Comparison of ENCODE assay signal across 8 mouse cellular contexts in genomic region chr11:109441119-109441518, GRCm38 (mm10). TPM values are rescaled to one million over a fixed set of nuclear protein-coding genes. Genes with fewer than 3 reads are reported as not detected.
A peak's percentile ranks its signal among the peaks of the same experiment; 100 is the strongest.
DNase-seq lines count a peak whose midpoint lies in the region.

No protein-coding gene starts in this region.

- peak; percentile 38 for DNase-seq in adrenal gland, adult 2 months
- DNase-seq in adrenal gland, postnatal 4 days (ENCODE audit: low spot score in 2 of 2) = no peak
- peak; percentile 38 to 46 for DNase-seq in layer of hippocampus, postnatal 10 days (ENCODE audit: low spot score in 2 of 2)
- no peak for DNase-seq in layer of hippocampus, postnatal 36 days
- peak; percentile 27 to 54 for DNase-seq in adrenal gland, postnatal 36 days
- peak; percentile 67 to 68 for DNase-seq in kidney, postnatal 4 days
- peak; percentile 35 for DNase-seq in retina, postnatal 7 days (ENCODE audit: low read depth, low spot score)
- no peak for DNase-seq in layer of hippocampus, adult 8-10 months (ENCODE audit: low spot score in 2 of 2)

RNA-seq across cellular contexts. Expression of gene Amz2, which starts 15.4 kb away (rescaled TPM):
- total RNA-seq in adrenal gland, adult 2 months (2021) = 10 to 100 TPM; 41.8 to 43.2 TPM
- polyA plus RNA-seq in adrenal gland, adult 2 months (2012; rRNA removed) = 13.1 and 17.4 TPM in 2 replicates
- total RNA-seq in adrenal gland, postnatal 4 days (2021) = 10 to 100 TPM; 55.7 to 61.1 TPM
- total RNA-seq in layer of hippocampus, postnatal 10 days (2021) = 100 to 1,000 TPM; 104 to 111 TPM
- total RNA-seq in layer of hippocampus, postnatal 36 days (2021) = 10 to 100 TPM; 60.4 to 60.6 TPM
- total RNA-seq in adrenal gland, postnatal 36 days (2021) = 10 to 100 TPM; 36.7 to 49.2 TPM
- 10 to 100 TPM; 48.6 to 68.6 (median 55.6) TPM for total RNA-seq in layer of hippocampus, adult 8-10 months (2022)

RNA-seq across cellular contexts. Expression of gene 9930022D16Rik, which starts 27.4 kb away (rescaled TPM):
- total RNA-seq in adrenal gland, adult 2 months (2021) = not detected
- polyA plus RNA-seq in adrenal gland, adult 2 months (2012; rRNA removed) = not detected in 2 replicates
- total RNA-seq in adrenal gland, postnatal 4 days (2021) = not detected
- total RNA-seq in layer of hippocampus, postnatal 10 days (2021) = not detected
- not detected for total RNA-seq in layer of hippocampus, postnatal 36 days (2021)
- not detected for total RNA-seq in adrenal gland, postnatal 36 days (2021)
- total RNA-seq in layer of hippocampus, adult 8-10 months (2022) = not detected

RNA-seq across cellular contexts. Expression of gene Arsg, which starts 32.1 kb away (rescaled TPM):
- 1 to 10 TPM; 5.4 TPM for total RNA-seq in adrenal gland, adult 2 months (2021)
- 4.5 and 4.8 TPM in 2 replicates for polyA plus RNA-seq in adrenal gland, adult 2 months (2012; rRNA removed)
- total RNA-seq in adrenal gland, postnatal 4 days (2021) = 10 to 100 TPM; 10.4 to 14.5 TPM
- total RNA-seq in layer of hippocampus, postnatal 10 days (2021) = 1 to 10 TPM; 6.6 to 9.1 TPM
- total RNA-seq in layer of hippocampus, postnatal 36 days (2021) = 10 to 100 TPM in 1 of 2 experiments, 1 to 10 TPM in 1; 9.6 to 12.2 TPM
- total RNA-seq in adrenal gland, postnatal 36 days (2021) = 1 to 10 TPM; 5.3 to 7.1 TPM
- 10 to 100 TPM; 14.1 to 22.3 (median 19.7) TPM for total RNA-seq in layer of hippocampus, adult 8-10 months (2022)

RNA-seq across cellular contexts. Expression of gene Slc16a6, which starts 32.3 kb away (rescaled TPM):
- under 1 TPM; 0.66 to 0.78 TPM for total RNA-seq in adrenal gland, adult 2 months (2021)
- polyA plus RNA-seq in adrenal gland, adult 2 months (2012; rRNA removed) = 0.33 and 0.45 TPM in 2 replicates
- total RNA-seq in adrenal gland, postnatal 4 days (2021) = 1 to 10 TPM; 5.7 to 9.0 TPM
- 10 to 100 TPM; 11.4 to 14.9 TPM for total RNA-seq in layer of hippocampus, postnatal 10 days (2021)
- 1 to 10 TPM; 5.2 to 6.2 TPM for total RNA-seq in layer of hippocampus, postnatal 36 days (2021)
- 1 to 10 TPM in 1 of 2 experiments, under 1 TPM in 1; 0.43 to 1.5 TPM for total RNA-seq in adrenal gland, postnatal 36 days (2021)
- total RNA-seq in layer of hippocampus, adult 8-10 months (2022) = 10 to 100 TPM in 2 of 4 experiments, 1 to 10 TPM in 2; 6.6 to 11.5 (median 10.3) TPM

Comparison
In these comparisons a context has a peak if more than half of its experiments do, and no peak if none do; other contexts are left out.
1. DNase-seq: peak in adrenal gland, adult 2 months (single experiment), layer of hippocampus, postnatal 10 days (2 of 2), adrenal gland, postnatal 36 days (2 of 2), kidney, postnatal 4 days (2 of 2) and retina, postnatal 7 days (single experiment); none in adrenal gland, postnatal 4 days (0 of 2), layer of hippocampus, postnatal 36 days (0 of 2) and layer of hippocampus, adult 8-10 months (0 of 2).